Mouse (Mus musculus): ENCODE data around the gene Prcc. TPM values are rescaled to one million over a fixed set of nuclear protein-coding genes. Genes with fewer than 3 reads are reported as not detected.
"Not testable (repeated sequence)": the region's sequence is repeated elsewhere in the genome, so short reads cannot be mapped to it uniquely, and the experiment has no call there.

The Prcc gene
- polyA plus RNA-seq, 1 experiment from 2014 or later = 20.6 TPM

GRCm38 (mm10) chr3:87901036-87901624 lies 15.7 kb upstream of the Prcc start:
- no peak overlapping the region for H3K4me3 ChIP-seq
- H3K27me3 ChIP-seq (replicated peaks; ENCODE audit: low read depth, poor library complexity, severe bottlenecking) = no peaks in the 10 kb centered on the region
- peaks cover 8% of the 10 kb centered on the region for H3K4me1 ChIP-seq
- H3K9me3 ChIP-seq = no peaks in the 10 kb centered on the region
- no peaks in the 10 kb centered on the region for H3K36me3 ChIP-seq (replicated peaks)
- DNase-seq (ENCODE audit: low spot score) = no peak
- H3K27ac ChIP-seq (replicated peaks) = no peak overlapping the region; the same call in 1 of the 2 replicates
- 51% methylated on average over 1 of the region's 1 CpGs for WGBS

- H3K27me3 ChIP-seq (replicated peaks; ENCODE audit: low read depth, poor library complexity, severe bottlenecking) = no peaks in the 10 kb centered on the region
- H3K36me3 ChIP-seq (replicated peaks) = no peaks in the 10 kb centered on the region
- peaks cover 3% of the 10 kb centered on the region; the same call in 1 of the 2 replicates for H3K4me1 ChIP-seq
- no peaks in the 10 kb centered on the region for H3K9me3 ChIP-seq
- no peak overlapping the region for H3K27ac ChIP-seq (replicated peaks)
- no peak for DNase-seq (ENCODE audit: low spot score)
- no peak overlapping the region for H3K4me3 ChIP-seq
- WGBS = 82% methylated on average over 3 of the region's 3 CpGs
Measured at GRCm38 (mm10) chr3:87899776-87900175, 14.4 kb upstream of the Prcc start.

DNA sequence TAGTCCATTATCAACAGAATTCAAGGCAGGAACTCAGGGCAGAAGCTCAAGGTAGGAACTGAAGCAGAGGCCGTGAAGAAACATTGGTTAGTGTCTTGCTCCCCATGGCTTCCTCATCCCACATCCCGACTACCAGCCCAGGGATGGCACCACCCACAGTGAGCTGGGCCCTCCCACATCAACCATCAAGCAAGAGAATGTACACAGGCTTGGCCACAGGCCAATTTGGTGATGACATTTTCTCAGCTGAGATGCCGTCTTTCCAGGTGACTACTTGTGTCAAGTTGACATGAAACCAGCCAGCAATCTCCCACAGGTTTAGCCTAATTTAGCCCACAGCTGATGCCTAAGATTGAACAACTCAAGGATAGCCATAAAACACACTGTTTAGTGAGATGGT lies 13.9 kb upstream of the Prcc start:
- Histone ChIP-seq H3K9me3 (no peaks in the 10 kb centered on the region), H3K36me3 (replicated peaks) (no peaks in the 10 kb centered on the region), H3K27me3 (replicated peaks; ENCODE audit: low read depth, poor library complexity, severe bottlenecking) (no peaks in the 10 kb centered on the region), H3K4me1 (peaks cover 3% of the 10 kb centered on the region; the same call in 1 of the 2 replicates), H3K4me3 (no peak overlapping the region), H3K27ac (replicated peaks) (no peak overlapping the region)
- 77% methylated on average over 3 of the region's 3 CpGs for WGBS
- DNase-seq (ENCODE audit: low spot score) = no peak

DNA sequence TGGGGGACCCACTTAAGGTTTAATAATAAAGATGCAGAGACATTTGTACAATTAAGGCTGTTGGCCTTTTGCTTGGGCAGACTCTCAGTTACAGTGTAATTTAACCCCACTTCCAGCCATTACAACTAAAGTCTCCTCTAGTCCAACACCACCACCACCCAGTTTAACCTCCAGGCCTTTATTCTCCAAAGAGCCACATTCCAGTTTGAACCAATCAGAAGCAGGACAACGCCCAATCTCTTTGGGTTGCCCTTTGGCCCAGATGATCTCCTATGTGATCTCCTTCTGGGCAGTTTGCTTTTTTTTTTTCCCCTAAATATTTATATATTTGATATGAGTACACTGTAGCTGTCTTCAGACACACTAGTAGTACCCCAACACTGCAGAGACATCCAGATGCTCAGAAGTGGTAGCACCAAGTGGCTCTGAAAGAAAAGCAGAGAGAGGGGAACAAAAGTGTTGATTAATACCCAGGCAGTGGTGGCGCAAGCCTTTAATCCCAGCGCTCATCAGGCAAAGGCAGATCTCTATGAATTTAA lies 8.0 kb upstream of the Prcc start:
- H3K27me3 ChIP-seq (replicated peaks; ENCODE audit: low read depth, poor library complexity, severe bottlenecking) = no peaks in the 10 kb centered on the region
- H3K36me3 ChIP-seq (replicated peaks) = no peaks in the 10 kb centered on the region
- H3K27ac ChIP-seq (replicated peaks) = no peak overlapping the region
- no peaks in the 10 kb centered on the region for H3K9me3 ChIP-seq
- no peak for DNase-seq (ENCODE audit: low spot score)
- H3K4me1 ChIP-seq = no peaks in the 10 kb centered on the region
- H3K4me3 ChIP-seq = no peak overlapping the region
- WGBS = 76% methylated on average over 3 of the region's 3 CpGs

DNA sequence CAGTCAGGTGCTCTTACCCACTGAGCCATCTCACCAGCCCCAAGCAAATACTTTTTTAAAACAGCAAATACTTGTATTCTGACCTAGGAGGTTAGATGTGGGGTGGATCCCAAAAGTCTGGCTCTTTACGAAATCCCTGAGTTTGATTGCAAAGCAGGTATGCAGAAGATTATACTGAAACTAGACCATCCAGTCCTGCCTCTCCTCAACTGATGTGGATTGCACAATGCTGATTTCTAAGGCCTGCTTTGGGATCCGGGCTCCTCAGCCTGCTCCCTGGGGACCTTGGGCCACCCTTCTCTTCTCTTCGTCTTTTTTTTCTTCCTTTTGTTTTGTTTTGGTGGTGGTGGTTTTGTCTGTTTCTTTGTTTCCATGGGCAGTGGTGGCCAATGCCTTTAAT lies 6.1 kb upstream of the Prcc start:
- Histone ChIP-seq H3K27ac (replicated peaks) (no peak overlapping the region), H3K9me3 (no peaks in the 10 kb centered on the region), H3K4me1 (no peaks in the 10 kb centered on the region), H3K36me3 (replicated peaks) (no peaks in the 10 kb centered on the region), H3K4me3 (no peak overlapping the region), H3K27me3 (replicated peaks; ENCODE audit: low read depth, poor library complexity, severe bottlenecking) (no peaks in the 10 kb centered on the region)
- WGBS = 50% methylated on average over 3 of the region's 3 CpGs
- DNase-seq (ENCODE audit: low spot score) = no peak

- not testable (repeated sequence) for H3K4me3 ChIP-seq; H3K9me3 ChIP-seq; DNase-seq (ENCODE audit: low spot score); H3K36me3 ChIP-seq (replicated peaks); H3K27me3 ChIP-seq (replicated peaks; ENCODE audit: low read depth, poor library complexity, severe bottlenecking); H3K27ac ChIP-seq (replicated peaks)
- 81% methylated on average over 4 of the region's 4 CpGs for WGBS
- H3K4me1 ChIP-seq = peaks cover 18% of the 10 kb centered on the region
Measured at GRCm38 (mm10) chr3:87887400-87887799, 2.0 kb upstream of the Prcc start.

- H3K4me3 ChIP-seq = peak overlapping the region; percentile 94
- H3K9me3 ChIP-seq = no peaks in the 10 kb centered on the region
- H3K27ac ChIP-seq (replicated peaks) = no peak overlapping the region
- H3K4me1 ChIP-seq = peaks cover 18% of the 10 kb centered on the region
- peaks cover 15% of the 10 kb centered on the region for H3K36me3 ChIP-seq (replicated peaks)
- no peaks in the 10 kb centered on the region for H3K27me3 ChIP-seq (replicated peaks; ENCODE audit: low read depth, poor library complexity, severe bottlenecking)
- 87% methylated on average over 6 of the region's 6 CpGs for WGBS
- no peak for DNase-seq (ENCODE audit: low spot score)
Measured at GRCm38 (mm10) chr3:87886416-87886815, 1.0 kb upstream of the Prcc start.

DNA sequence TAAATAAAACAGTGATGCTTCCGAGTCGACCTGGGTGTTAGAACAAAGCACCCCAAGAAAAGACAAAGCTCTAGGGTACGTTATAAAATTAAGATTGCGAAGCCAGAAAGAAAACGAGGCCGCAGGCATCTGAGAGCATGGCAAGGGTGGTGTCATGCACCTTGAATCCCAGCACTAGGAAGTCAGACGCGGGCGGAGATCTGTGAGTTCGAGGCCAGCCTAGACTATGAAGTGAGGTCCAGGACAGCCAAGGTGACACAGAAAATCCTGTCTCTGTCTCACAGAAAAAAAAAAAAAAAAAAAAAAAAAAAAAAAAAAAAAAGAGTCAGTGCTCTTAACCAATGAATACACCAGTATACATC lies 577 bp upstream of the Prcc start:
- no peak for DNase-seq (ENCODE audit: low spot score)
- Histone ChIP-seq H3K36me3 (replicated peaks) (peaks cover 19% of the 10 kb centered on the region), H3K27me3 (replicated peaks; ENCODE audit: low read depth, poor library complexity, severe bottlenecking) (no peaks in the 10 kb centered on the region), H3K4me3 (peak overlapping the region; percentile 94), H3K27ac (replicated peaks) (peak overlapping the region; percentile 93), H3K9me3 (no peaks in the 10 kb centered on the region), H3K4me1 (peaks cover 18% of the 10 kb centered on the region)
- 12% methylated on average over 10 of the region's 10 CpGs for WGBS

DNA sequence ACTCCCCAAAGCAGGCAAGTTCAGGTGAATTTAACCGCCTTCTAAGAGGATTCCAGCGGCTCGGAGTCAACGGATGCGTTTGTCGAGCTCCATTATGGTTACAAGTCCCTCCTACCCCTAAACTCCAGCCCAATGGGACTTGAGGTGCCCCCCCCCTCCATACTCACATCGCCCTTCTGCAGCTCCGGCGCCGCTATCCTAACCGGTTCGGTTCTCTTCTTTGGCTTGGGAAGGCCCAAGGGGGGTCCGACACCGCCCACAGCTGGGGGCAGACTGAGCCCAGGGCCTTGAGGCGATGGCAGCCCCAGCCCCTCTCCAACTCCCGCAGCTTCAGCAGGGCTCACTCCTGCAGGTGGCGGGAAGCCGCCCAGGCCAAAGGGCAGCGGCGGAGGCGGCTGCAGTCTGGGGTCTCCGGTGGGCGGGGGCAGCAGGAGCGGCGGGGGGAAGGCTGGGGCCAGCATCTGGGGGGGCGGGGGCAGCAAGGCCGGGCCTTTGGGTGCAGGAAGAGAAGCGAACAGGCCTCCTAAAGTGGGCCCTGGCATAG lies 628 bp downstream of the Prcc start:
- H3K9me3 ChIP-seq = no peaks in the 10 kb centered on the region
- no peaks in the 10 kb centered on the region for H3K27me3 ChIP-seq (replicated peaks; ENCODE audit: low read depth, poor library complexity, severe bottlenecking)
- H3K27ac ChIP-seq (replicated peaks) = peak overlapping the region; percentile 93
- H3K36me3 ChIP-seq (replicated peaks) = peaks cover 31% of the 10 kb centered on the region
- H3K4me3 ChIP-seq = peak overlapping the region; percentile 94
- under 1% methylated on average over 27 of the region's 28 CpGs for WGBS
- DNase-seq (ENCODE audit: low spot score) = peak; percentile 75
- peaks cover 18% of the 10 kb centered on the region for H3K4me1 ChIP-seq

- DNase-seq (ENCODE audit: low spot score) = no peak
- H3K27ac ChIP-seq (replicated peaks) = peak overlapping the region; percentile 93
- 2% methylated on average over 3 of the region's 3 CpGs for WGBS
Measured at GRCm38 (mm10) chr3:87884291-87884690, 1.1 kb downstream of the Prcc start.

DNA sequence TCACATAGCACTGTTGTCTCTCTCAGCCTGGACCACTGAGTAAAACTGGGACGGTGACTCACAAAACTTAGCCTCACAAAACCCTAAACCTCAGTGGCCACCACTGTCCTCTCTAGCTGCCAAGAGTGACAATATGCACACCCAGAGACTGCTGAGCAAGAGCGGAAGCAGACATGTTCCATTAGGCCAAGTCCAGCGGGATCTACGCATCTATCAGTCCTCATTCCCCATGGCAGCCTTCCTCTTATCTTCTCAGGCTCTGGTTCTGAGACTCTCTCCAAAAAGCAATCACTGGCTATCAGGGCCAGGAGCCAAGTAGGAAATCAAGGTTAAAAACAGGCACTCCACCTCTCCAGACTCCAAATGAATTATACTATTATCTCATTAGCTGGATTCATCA lies 7.7 kb downstream of the Prcc start:
- H3K27me3 ChIP-seq (replicated peaks; ENCODE audit: low read depth, poor library complexity, severe bottlenecking) = no peaks in the 10 kb centered on the region

More at GRCm38 (mm10) chr3:87884291-87884690, 1.1 kb downstream of the Prcc start:
- Histone ChIP-seq H3K4me3 (peak overlapping the region; percentile 94), H3K9me3 (no peaks in the 10 kb centered on the region), H3K4me1 (peaks cover 18% of the 10 kb centered on the region), H3K36me3 (replicated peaks) (peaks cover 35% of the 10 kb centered on the region), H3K27me3 (replicated peaks; ENCODE audit: low read depth, poor library complexity, severe bottlenecking) (no peaks in the 10 kb centered on the region)

DNA sequence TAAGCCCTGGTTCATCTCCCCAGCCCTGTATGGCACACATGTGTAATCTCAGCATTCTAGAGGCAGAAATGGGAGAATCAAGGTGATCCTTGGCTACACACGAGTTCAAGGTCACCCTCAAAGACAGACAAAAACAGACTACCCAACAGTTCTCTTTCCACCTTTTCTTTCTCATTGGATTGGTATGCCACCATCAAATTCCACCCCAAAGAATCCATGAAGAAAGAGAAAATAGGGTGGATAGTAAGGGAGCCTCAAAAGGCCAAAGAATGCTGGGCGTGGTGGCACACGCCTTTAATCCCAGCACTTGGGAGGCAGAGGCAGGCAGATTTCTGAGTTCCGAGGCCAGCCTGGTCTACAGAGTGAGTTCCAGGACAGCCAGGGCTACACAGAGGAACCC lies 21.3 kb downstream of the Prcc start:
- DNase-seq (ENCODE audit: low spot score); H3K27ac ChIP-seq (replicated peaks); H3K27me3 ChIP-seq (replicated peaks; ENCODE audit: low read depth, poor library complexity, severe bottlenecking); H3K4me3 ChIP-seq; H3K4me1 ChIP-seq; H3K9me3 ChIP-seq: not testable (repeated sequence)
- H3K36me3 ChIP-seq (replicated peaks) = peaks cover 98% of the 10 kb centered on the region
- WGBS = 94% methylated on average over 4 of the region's 4 CpGs

More for the DNA sequence above, 7.7 kb downstream of the Prcc start:
- WGBS = 92% methylated on average over 4 of the region's 4 CpGs
- Histone ChIP-seq H3K36me3 (replicated peaks) (peaks cover 91% of the 10 kb centered on the region), H3K9me3 (no peaks in the 10 kb centered on the region), H3K4me1 (no peaks in the 10 kb centered on the region), H3K4me3 (no peak overlapping the region), H3K27ac (replicated peaks) (no peak overlapping the region)
- DNase-seq (ENCODE audit: low spot score) = no peak

- Histone ChIP-seq H3K36me3 (replicated peaks) (peaks cover 94% of the 10 kb centered on the region), H3K27ac (replicated peaks) (no peak overlapping the region), H3K9me3 (no peaks in the 10 kb centered on the region), H3K4me1 (peaks cover 10% of the 10 kb centered on the region), H3K4me3 (no peak overlapping the region), H3K27me3 (replicated peaks; ENCODE audit: low read depth, poor library complexity, severe bottlenecking) (no peaks in the 10 kb centered on the region)
- peak; percentile 67 for DNase-seq (ENCODE audit: low spot score)
- WGBS = 36% methylated on average over 3 of the region's 3 CpGs
Measured at GRCm38 (mm10) chr3:87859813-87860212, 25.6 kb downstream of the Prcc start.
